Mouse (Mus musculus) thymus, postnatal 4 days (tissue): ENCODE results near the gene Ube2n.

Experiments
- DNase-seq: peaks from one replicate; pipeline ENCODE4 v3.0.0; 2021

Gene Ube2n

DNA sequence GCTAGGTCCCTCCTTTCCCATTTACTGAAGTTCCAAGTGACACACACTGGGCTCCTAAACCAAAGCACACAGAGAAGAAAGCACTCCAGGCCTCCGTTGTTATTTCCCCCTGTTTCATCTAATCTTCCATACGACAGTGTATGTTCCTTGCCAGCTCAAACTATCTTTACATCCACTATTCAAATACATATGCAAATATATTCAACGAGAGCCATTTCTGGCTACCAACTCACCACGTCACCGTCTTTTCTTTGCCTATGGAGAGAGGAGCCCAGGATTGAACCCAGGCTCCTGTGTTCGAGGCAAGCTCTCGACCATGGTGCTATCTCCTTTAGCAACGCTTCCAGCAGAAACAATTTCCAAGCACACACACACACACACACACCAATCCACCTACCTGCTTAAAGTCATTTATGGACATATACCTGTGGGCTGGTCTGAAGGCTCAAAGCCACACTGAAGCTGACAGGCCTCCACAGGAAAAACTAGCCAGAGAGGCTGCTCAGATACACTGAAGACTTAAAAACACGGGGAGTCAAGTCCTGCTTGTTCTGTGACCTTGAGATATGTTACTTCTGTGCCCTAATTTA, 45.5 kb downstream of the Ube2n start:
- no peak for DNase-seq

DNA sequence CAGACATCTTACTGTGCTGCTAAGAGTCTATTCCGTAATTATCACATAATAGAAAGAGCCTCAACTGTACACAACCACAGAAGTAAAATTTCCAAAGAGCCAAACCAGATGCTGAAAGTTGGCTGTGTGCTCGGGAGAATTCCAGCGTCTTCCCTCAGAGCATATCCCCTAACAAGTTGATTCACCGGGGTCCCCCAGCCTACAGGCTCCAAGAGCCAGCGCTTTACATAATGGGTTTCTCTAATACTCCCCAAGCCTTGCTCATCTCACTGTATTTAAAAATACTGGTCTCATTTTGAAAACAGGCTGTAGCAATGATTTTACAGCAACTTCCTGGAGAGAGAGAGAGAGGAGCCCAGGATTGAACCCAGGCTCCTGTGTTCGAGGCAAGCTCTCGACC, 46.7 kb downstream of the Ube2n start:
- DNase-seq: no peak

DNA sequence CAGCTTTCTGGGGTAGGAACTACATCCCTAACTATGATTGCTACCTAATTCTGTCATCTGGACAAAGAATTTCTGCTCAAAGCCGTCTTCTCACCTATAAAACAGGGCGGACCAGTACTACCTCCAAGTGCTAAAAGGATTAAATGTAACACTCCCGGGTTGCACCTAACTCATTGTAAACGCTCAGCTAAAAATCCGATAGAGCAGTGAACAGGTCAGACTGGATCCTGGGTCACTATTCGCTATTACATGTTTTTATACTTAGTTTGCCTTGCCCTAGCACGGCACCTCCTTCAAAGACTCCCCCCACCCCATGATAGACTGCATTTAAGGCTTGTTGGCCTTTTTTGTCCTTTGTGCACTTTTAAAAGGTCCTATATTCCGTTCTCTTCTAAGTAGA, 47.5 kb downstream of the Ube2n start:
- no peak for DNase-seq

DNA sequence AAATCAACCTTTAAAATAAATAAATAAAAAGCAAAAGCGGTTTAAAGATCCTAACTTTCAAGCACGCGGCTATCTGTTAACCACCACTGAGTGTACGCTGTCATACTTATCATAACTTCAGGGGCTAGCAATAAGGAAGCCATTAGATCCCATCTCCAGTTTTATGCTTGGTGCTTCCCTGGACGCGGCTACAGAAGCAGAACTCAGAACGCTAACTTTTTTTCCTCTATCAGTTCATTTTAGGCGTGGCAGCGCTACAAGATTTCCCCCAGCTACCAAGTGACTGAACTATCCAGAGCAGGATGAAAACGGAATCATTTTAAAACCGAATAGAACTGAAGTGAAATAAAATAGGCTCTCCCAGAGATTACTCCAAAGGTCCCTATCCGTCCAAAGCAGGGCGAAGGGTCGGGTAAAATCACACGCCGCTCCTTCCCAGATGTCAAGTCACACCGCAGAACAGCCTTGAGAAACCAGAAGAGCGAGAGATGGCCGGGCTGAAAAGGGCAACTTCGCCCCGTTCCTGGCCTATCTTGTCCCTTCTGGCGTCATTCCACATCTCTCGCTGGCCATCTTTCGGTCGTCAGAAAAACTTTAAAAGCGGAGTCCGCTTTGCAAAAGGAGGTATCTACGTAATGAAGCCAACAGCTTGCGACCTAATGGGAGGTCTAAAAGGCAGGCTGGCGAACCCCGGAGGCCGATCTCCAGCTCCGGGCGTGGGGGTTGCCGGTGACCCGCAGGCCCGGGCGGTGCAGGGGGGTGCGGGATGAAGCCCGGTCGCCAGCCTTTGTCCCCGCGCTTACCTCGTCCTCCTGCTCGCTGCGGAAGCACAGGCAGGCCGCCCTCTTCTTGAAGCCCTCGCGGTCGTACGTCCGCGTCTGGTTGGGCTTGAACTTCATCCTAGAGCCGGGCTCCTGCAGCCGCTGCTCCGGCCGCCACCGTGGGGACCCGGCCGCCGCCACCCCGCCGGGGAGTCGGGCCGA, 48.2 kb downstream of the Ube2n start:
- peak; percentile 67 for DNase-seq

DNA sequence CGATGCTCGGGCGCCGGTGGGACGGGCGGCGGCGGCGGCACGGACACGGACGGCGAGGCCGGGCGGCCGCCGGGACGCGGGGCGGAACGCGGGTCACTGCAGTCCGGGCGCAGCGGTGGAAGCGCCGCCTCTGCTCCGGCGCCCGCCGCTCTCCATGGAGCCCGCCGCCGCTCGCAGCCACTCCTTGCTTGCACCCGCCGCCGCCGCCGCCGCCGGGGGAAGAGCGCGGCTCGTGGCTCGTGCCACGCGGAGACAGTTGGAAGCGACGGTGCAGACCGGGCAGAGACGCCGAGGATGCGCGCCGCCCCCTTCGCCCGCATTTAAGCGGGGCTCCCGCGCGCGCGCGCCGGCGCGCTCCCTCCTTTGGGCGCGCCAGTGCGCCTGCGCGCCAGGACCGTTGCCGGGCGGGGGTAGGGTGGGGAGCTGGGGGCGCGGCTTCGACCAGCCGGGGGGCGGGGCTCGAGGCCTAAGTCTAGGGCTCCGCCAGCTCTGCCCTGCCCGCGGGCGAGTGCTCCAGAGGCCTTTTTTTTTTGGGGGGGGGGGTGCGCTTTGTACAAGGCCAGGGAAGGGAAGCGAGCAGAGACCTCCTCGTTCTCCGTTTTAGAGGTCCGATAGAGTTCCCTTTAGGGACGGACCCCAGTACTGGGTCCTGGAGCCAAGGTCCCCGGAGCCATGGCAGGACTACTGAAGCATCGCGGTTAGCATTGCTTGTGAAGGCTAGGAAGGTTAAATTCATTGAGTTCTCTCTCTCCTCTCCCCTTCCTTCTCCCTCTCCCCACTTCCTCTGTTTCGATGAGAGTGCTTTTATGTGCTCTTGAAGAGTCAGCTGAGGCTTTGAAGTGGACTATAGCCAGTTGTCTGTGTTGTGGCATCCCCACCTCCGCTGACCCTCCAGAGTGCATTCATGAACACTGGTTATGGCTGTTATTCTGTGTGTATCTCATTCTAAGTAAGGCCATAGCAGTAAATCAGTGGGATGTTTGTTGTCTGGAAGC, 49.2 kb downstream of the Ube2n start, which contains the start of gene Nudt4:
Nudt4 (minus strand) TSS at position 296 of the 995 bp plus-strand sequence.
- DNase-seq: peak; percentile 97

DNA sequence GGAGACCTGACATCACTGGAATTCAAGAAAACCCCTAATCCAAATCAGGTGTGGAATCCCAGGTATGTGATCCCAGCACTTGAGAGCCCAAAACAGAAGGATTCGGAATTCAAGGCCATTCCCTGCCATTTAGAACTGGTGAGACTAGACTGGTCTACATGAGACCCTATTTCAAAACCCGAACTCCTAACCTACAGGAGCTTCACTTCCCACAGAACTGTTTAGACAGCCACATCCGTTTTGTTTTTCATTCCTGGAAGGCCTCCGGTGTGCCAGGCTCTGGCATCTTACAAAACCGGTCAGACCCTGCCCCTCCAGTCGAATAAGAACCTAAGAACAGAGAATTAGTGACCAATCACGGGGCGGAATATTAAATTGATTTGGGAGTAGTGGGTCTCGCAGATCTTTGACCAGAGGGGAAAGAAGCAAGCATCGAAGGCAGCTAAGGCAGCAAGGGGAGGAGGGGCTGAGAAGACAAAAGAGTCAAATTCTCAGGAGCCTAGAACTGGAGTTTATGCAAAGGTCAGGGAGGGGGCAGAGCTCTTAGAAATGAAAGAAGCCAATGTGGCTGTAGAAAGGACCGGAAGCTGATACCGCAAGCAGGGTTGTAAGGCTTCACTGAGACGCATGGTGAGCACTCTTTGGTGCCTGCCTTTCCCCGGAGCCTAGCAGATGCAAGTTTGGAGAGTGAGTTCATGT, 50.4 kb downstream of the Ube2n start:
- DNase-seq: peak; percentile 20

DNA sequence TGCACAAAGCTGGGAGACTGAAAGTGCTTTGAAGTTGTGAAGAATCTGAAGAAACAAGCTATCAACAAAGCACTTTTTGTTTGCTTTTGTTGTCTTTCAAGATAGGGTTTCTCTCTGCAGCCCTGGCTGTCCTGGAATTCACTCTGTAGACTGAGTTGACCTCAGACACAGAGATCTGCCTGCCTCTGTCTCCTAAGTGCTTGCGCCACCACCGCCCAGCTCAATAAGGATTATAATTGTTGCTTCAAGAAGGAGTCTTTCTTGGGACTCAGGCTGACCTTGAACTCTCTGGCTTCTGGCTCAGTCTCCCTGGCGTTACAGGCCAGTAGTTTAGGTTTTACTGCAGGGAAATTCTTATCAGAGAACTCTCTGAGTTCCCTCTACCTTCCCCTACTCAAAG, 51.8 kb downstream of the Ube2n start:
- no peak for DNase-seq

DNA sequence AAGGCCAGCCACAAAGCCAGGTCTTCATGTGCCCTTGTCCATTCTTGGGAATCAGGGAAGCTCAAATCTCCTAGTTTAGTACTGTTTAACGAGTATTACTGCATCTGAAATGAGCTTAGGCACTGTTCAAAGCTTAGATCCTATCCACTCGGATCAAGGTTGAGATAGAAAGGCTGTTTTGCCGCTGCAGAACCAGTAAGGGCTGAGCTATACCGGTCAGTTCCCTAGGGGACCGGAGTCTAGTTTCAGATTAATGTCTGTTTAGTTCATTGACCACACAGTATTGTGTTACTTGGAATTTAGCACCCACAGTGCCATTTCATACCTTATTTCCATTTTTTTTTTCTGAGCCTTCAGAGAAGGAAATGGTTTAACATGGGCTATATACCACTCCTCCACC, 52.6 kb downstream of the Ube2n start:
- no peak for DNase-seq

DNA sequence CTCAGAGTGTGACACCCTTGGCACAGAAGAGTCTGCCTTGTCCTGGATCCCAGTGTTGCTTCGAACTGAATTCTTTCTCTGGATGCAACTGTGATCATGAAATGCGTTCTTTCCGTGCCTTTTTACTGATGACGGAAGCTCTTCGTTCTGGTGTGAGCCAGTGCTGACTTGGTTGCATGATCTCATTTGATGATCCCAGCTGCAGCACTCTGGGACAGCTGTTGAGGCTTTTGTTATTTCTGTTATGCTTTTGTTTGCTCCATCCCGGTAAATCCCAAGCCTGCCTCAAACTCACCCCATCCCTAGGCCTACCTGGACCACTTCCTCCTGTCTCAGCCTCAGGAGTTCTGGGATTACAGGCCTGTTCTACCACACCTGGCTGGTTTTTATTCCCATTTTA, 53.1 kb downstream of the Ube2n start:
- DNase-seq: no peak

DNA sequence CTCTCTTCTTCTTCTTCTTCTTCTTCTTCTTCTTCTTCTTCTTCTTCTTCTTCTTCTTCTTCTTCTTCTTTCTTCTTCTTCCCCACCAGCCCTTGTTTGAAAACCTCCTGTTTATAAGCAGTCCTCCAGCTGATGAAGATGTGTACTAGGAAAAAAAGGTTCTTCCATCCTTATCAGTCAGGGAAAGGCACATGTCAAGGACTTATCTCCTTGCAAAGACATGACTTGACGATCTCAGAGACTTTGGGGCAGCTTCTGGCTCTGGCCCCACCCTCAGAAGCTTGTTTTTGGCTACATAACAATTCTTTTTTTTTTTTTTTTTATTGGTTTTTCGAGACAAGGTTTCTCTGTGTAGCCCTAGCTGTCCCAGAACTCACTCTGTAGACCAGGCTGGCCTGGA, 54.5 kb downstream of the Ube2n start:
- no peak for DNase-seq

DNA sequence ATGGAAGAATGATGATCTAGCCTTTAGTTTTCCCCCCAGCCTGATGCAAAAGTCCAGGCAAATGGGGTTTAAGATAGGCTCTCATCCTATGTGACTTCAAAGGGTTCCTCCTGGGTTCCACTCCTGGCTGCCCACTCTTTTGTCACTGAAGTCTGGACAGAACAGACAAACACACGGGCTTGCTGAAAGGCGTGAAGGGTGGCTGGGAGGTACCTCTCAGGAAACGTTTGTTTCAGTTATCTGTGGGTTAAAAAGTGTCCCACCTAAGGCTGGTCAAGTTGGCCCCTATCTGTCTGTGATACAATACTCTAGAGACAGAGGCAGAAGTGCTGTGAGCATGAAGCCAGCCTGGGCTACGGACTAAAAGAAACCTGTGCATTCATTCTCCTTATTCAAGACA, 60.0 kb downstream of the Ube2n start:
- DNase-seq: no peak

DNA sequence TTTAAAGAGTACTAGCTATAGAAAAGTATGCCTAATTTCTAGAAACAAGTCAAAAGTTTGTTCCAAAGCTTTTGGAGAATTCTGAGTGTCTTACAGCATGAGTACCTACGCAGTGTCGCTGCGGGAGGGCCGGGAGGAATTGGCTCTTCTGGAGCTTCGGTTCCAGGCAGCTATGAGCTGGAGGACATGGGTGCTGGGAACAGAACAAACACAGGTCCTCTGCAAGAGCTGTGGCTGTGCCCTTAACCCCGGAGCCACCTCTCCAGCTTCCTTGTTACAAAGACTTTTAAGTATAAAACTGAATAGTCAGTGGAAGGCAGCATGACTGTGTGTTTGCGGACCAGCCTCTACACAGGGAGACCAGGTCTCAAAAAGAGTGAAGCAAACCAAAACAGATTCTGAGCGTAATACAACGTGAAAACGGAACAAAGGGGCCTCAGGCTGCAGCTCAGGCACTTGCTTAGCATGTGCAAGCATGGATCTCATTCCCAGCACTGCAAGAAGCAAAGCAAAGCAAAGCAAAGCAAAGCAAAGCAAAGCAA, 61.0 kb downstream of the Ube2n start:
- DNase-seq: no peak

DNA sequence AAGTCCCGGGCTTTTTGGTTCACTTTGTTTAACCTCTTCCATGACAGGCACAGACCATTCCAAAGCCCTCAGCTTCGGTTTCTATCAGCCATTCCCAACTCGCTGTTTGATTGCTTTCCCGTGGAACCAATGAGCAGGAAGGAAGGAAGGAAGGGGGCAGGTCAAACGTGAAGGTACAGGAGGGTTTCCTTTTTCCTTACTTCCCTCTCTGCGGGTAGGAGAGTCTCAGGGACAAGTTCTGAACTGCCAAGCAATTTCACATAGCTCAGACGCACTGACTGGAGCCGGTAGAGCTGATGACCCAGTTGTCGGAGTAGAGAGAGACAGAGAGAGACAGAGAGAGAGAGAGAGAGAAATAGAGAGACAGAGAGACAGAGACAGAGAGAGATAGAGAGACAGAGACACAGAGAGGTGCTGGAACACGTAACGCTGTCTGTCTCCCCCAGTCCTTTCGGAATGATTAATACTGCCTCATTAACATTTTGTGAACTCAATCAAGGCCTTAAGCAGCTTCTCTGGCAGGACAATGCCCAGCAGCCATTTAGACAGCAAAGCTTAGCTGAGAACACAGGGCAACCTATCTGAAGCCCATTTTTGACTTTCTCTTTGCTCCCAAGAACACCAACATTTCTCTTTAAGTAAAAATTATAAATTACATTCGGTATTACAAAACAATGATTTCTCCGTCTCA, 62.1 kb downstream of the Ube2n start:
- DNase-seq: no peak

DNA sequence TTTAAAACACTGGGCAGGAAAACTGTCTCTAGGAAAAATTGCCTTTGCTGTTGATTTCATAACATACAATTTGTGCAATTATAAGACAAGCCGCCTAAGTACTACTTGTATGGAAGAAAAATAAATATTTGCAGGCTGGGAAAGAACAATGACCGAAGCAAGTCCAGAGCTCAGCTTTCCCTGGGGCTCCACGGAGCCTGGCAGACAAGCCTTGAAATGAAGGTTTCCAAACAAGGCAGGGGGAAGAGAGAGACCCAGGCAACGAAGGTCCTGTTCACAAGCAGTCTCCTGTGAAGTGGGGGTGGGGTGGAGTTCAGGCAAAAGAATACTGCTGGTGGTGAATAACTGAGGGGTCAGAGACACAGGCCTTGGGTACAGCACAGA, 62.6 kb downstream of the Ube2n start:
- DNase-seq: no peak

DNA sequence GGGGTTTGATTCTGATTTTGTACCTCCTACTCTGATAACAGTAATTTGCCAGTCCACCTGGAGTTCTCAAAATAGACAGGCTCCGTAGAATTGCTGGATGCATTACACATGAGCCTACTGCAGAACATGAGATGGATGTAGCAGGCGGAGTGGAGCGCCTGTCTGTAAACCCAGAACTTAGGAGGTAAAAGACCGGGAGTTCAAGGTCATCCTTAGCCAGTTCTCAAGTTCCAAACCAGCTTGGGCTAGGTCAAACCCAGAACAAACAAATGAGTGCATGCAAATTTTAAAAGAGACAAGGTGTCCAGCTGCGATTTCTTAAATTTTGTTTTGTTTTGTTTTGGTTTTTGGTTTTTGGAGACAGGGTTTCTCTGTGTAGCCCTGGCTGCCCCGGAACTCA, 70.6 kb downstream of the Ube2n start:
- DNase-seq: no peak

DNA sequence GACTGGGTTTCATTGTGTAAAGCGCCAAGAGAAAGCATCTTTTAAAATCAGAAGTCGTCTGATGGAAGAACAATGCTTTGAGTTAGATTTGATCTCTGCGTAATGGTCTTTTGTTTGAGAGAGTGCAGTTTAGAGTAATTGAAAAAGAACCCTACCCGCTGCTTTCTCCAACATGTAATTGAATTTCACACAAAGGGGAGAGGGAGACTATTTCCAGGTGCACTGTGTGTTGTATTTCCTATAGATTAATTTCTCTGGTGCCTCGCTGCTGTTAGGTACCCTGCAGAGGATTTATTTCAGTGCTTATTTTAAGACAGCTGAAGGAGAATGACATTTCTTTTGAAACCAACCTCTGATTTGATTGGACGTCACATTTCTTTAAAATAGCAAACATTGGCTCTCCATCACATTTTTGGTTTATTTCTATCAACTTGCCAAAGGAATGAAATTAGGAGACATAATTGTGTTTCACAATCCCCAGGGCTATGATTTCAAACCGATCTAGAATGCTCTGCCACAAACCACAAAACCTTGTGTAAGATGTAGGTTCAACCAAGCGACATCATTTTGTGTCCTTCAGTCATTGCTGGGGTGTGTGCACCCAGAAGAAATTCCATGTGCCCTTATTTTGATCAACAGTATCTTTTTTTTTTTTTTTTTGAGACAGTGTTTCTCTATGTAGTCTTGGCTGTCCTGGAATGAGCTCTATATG, 72.7 kb downstream of the Ube2n start:
- no peak for DNase-seq

DNA sequence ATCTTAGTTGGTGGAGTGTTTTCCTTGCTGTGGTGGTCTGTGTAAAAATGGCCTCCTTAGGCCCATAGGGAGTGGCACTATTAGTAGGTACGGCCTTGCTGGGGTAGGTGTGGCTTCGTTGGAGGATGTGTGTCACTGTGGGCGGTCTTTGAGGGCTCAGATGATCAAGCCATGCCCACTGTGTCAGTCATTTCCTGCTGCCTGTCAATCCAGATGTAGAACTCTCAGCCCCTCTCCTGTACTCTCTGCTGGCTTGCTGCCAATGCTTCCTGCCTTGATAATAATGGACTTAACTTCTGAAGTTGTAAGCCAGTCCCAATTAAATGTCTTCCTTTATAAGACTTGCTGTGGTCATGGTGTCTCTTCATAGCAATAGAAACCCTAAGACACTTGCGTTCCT, 74.3 kb downstream of the Ube2n start:
- no peak for DNase-seq

DNA sequence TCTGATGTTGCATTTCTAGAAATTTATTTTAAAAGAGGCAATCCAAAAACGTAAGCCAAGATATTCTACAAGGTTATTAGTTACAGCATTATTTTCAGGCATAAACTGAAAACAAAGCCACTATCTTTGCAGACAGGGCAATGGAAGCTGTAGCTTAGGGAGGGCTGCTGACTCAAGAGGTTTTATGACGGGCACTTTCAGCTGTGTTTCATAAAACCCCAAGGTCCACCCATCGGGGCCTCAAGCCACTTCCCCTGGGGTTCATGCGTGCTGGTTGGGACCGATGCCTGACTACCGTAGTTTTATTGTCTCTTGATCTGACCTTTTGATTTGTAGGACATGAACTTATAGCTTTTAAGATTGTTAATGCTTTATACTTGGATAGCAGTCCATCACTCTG, 75.3 kb downstream of the Ube2n start:
- DNase-seq: no peak

DNA sequence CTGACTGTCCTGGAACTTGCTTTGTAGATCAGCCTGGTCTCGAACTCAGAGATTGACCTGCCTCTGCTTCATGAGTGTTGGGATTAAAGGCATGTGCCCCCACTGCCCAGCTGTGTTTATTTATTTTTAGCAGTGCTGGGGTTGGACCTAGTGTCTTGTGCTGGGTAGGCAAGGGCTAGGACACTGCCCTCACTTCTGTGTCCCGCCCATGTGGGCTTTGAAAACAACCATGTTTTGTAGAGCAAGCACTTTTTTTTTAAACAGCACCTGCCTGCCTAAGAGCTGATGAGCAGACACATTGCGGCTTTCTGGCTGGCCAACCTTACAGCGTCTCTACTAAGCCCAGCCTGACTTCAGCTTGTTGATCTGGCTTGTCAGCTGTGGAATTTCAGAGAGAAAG, 76.3 kb downstream of the Ube2n start:
- no peak for DNase-seq

DNA sequence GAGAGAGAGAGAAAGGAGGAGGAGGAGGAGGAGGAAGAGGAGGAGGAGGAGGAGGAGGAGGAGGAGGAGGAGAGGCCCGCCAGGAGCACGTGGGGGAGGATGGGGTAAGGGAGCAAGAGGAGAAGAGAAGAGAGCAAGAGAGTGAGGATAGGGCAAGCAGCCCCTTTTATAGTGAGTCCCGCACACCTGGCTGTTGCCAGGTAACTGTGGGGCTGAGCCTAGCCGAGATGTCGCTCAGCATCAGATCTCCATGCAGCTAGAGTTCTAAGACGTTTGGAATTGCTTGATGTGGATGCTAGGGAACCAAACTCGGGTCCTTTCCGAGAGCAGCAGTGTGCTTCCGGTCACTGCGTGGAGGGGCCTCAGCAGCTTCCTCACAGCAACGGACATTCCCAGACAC, 79.5 kb downstream of the Ube2n start:
- no peak for DNase-seq
